Mouse (Mus musculus): Measurements from ENCODE around the gene Slc45a2.

- TF ChIP-seq POLR2A (IDR thresholded peaks at IDR 0.05; ENCODE audit: insufficient read length, low read depth) (no peak), REST (IDR thresholded peaks at IDR 0.05; ENCODE audit: insufficient read depth, insufficient read length) (no peak), MYOG (IDR thresholded peaks at IDR 0.05; ENCODE audit: control insufficient read depth in 1 of 3, insufficient read depth in 1 of 3, insufficient read length in 2 of 3, low read depth in 2 of 3) (no peak), POLR2AphosphoS2 (IDR thresholded peaks at IDR 0.05; ENCODE audit: insufficient read length, low read depth) (no peak), E2F4 (IDR thresholded peaks at IDR 0.05; ENCODE audit: insufficient read depth) (no peak), SRF (IDR thresholded peaks at IDR 0.05; ENCODE audit: control insufficient read depth, insufficient read length, low read depth) (no peak), MYOD1 (IDR thresholded peaks at IDR 0.05; ENCODE audit: control insufficient read depth in 1 of 3, insufficient read length in 2 of 3, low read depth in 2 of 3) (no peak)
Measured at GRCm38 (mm10) chr15:10954381-10955016, 46.0 kb upstream of the Slc45a2 start.

Measured in myocyte (in vitro differentiated cells).